In genomic region chr12:106010065-106010915, GRCm38 (mm10) we compare ENCODE assay signal across 7 mouse cellular contexts. TPM values are rescaled to one million over a fixed set of nuclear protein-coding genes. Genes with fewer than 3 reads are reported as not detected.
A peak's percentile ranks its signal among the peaks of the same experiment; 100 is the strongest.
DNase-seq lines count a peak whose midpoint lies in the region; ATAC-seq lines count a peak whose summit lies in the region.

Vrk1 (plus strand) TSS chr12:106010228.

- H3K4me3 ChIP-seq in embryonic facial prominence, embryonic 12.5 days = peak within 1 kb of the TSS; percentile 91
- peak within 1 kb of the TSS; percentile 90 for H3K4me3 ChIP-seq in limb, embryonic 11.5 days (ENCODE audit: low read depth, low read length)
- peak within 1 kb of the TSS; percentile 81 for H3K4me3 ChIP-seq in midbrain, embryonic 14.5 days (replicated peaks; ENCODE audit: low read depth, low read length)

- H3K27me3 ChIP-seq in embryonic facial prominence, embryonic 12.5 days = no peaks in the 10 kb centered on the region
- H3K27me3 ChIP-seq in limb, embryonic 11.5 days (ENCODE audit: control insufficient read depth, insufficient read depth, low read length) = no peaks in the 10 kb centered on the region
- no peaks in the 10 kb centered on the region for H3K27me3 ChIP-seq in midbrain, embryonic 14.5 days (ENCODE audit: control insufficient read depth, insufficient read depth, low read length)

- peak within 1 kb of the TSS; percentile 83 for H3K9ac ChIP-seq in embryonic facial prominence, embryonic 12.5 days
- H3K9ac ChIP-seq in limb, embryonic 11.5 days (ENCODE audit: low read length) = peak within 1 kb of the TSS; percentile 87
- H3K9ac ChIP-seq in midbrain, embryonic 14.5 days (replicated peaks; ENCODE audit: low read length) = peak within 1 kb of the TSS; percentile 65

- DNase-seq in adrenal gland, postnatal 25 days = peak; percentile 94
- peak; percentile 100 for DNase-seq in heart, adult 11 months
- DNase-seq in kidney, adult 18-20 months = peak; percentile 93
- peak; percentile 93 for DNase-seq in limb, embryonic 11.5 days (ENCODE audit: low spot score)
- DNase-seq in midbrain, embryonic 14.5 days = peak; percentile 98
- peak; percentile 85 to 92 for DNase-seq in spleen, adult 18-20 months

- under 1% methylated on average over 72 of the region's 72 CpGs for WGBS in embryonic facial prominence, embryonic 12.5 days
- WGBS in limb, embryonic 11.5 days = under 1% methylated on average over 72 of the region's 72 CpGs
- WGBS in midbrain, embryonic 14.5 days = under 1% methylated on average over 72 of the region's 72 CpGs

- ATAC-seq in embryonic facial prominence, embryonic 12.5 days (ENCODE audit: insufficient number of reproducible peaks, insufficient read depth, low FRiP score, low TSS enrichment) = peak; percentile 99
- peak; percentile 97 for ATAC-seq in limb, embryonic 11.5 days (ENCODE audit: insufficient number of reproducible peaks, low FRiP score, low TSS enrichment, low read depth)
- peak; percentile 99 for ATAC-seq in midbrain, embryonic 14.5 days (ENCODE audit: low FRiP score, low TSS enrichment)

- H3K4me1 ChIP-seq in embryonic facial prominence, embryonic 12.5 days = peaks cover 9% of the 10 kb centered on the region; the same call in 1 of the 2 replicates
- no peaks in the 10 kb centered on the region for H3K4me1 ChIP-seq in limb, embryonic 11.5 days (ENCODE audit: control insufficient read depth, insufficient read depth, low read length)
- no peaks in the 10 kb centered on the region for H3K4me1 ChIP-seq in midbrain, embryonic 14.5 days (ENCODE audit: control insufficient read depth, insufficient read depth, low read length)

- H3K4me2 ChIP-seq in embryonic facial prominence, embryonic 12.5 days (replicated peaks) = peak within 1 kb of the TSS; percentile 72
- peak within 1 kb of the TSS; percentile 65 for H3K4me2 ChIP-seq in limb, embryonic 11.5 days (ENCODE audit: low read depth, severe bottlenecking)
- peak within 1 kb of the TSS; percentile 91 for H3K4me2 ChIP-seq in midbrain, embryonic 14.5 days (ENCODE audit: low read length)

- H3K36me3 ChIP-seq in embryonic facial prominence, embryonic 12.5 days = no peaks in the 10 kb centered on the region
- no peaks in the 10 kb centered on the region for H3K36me3 ChIP-seq in limb, embryonic 11.5 days (ENCODE audit: control insufficient read depth, insufficient read depth, low read length)
- H3K36me3 ChIP-seq in midbrain, embryonic 14.5 days (ENCODE audit: control insufficient read depth, insufficient read depth, low read length) = no peaks in the 10 kb centered on the region

- H3K9me3 ChIP-seq in embryonic facial prominence, embryonic 12.5 days = no peaks in the 10 kb centered on the region
- H3K9me3 ChIP-seq in limb, embryonic 11.5 days (ENCODE audit: control insufficient read depth, low read length) = no peaks in the 10 kb centered on the region
- H3K9me3 ChIP-seq in midbrain, embryonic 14.5 days (ENCODE audit: control insufficient read depth, low read length) = no peaks in the 10 kb centered on the region

- peak within 1 kb of the TSS; percentile 63; the same call in 1 of the 2 replicates for H3K27ac ChIP-seq in embryonic facial prominence, embryonic 12.5 days
- H3K27ac ChIP-seq in limb, embryonic 11.5 days (replicated peaks; ENCODE audit: low read depth, low read length) = 0 out of 2 replicates have a peak within 1 kb of the TSS, but pooled peaks have one; percentile 10
- no peak within 1 kb of the TSS; the same call in 1 of the 2 replicates for H3K27ac ChIP-seq in midbrain, embryonic 14.5 days (replicated peaks; ENCODE audit: low read depth, low read length)

RNA-seq across cellular contexts. Expression of gene Vrk1, which starts in this region (rescaled TPM):
- total RNA-seq in adrenal gland, postnatal 25 days (2021) = 17.7 and 24.6 TPM in 2 replicates
- 76.1 and 79.3 TPM in 2 replicates for polyA plus RNA-seq in embryonic facial prominence, embryonic 12.5 days (2016; fragmentation: Nextera tagmentation; extraction: Ambion mirVana)
- polyA plus RNA-seq in limb, embryonic 11.5 days (2014; fragmentation: Nextera tagmentation; extraction: Ambion mirVana) = 104 and 108 TPM in 2 replicates
- 34.2 and 42.3 TPM in 2 replicates for polyA plus RNA-seq in midbrain, embryonic 14.5 days (2014; fragmentation: Nextera tagmentation; extraction: Ambion mirVana)
